Mouse (Mus musculus): ENCODE results near the gene Lingo1.

The Lingo1 gene

DNA sequence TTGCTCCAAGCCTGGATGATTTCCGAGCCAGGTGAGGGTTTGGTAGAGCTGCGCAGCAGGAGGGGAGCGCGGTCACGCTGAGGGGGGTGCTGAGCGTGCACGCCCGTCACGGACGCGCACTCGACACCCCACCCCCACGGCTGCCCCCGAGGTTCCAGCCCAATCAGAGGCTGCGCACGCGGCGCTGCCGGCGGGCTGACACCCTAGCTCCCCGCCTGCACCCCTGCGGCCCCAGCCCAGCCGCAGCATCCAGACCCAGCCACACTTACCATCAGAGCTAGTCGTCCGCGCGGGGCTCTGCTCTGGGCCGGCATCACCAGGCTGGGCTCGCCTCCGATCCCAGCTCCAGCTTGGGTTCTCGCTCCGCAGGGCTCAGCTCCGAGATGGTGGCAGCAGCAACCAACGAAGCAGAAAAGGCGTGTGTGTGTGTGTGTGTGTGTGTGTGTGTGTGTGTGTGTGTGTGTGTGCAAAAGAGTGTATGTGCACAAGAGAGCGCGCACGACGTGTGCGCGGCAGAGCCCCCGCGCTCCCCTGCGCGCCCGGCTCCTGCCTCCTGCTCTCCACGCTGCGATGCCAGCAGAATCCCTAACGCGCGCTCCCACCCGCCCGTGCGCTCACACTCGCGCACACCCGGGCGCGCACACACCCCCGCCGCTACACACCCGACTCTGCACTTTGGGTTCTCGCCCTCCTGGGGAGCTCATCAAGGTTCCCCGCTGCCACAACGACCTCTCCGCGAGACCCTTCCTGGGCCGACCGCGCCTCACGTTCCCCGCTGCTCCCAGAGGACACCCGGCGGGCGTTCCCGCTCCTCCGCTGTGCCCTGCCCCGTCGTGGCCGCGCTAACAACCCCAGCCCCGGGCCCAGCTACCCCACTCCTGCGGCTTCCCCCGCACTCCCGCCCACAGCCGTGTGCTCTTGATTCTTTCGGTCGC, at the start of gene Lingo1:
Gene Lingo1 (minus strand): TSS at position 748 of the 935 bp plus-strand sequence.
- no peak for TF ChIP-seq GATA4 (IDR thresholded peaks at IDR 0.05; ENCODE audit: insufficient replicate concordance, low read length)

DNA sequence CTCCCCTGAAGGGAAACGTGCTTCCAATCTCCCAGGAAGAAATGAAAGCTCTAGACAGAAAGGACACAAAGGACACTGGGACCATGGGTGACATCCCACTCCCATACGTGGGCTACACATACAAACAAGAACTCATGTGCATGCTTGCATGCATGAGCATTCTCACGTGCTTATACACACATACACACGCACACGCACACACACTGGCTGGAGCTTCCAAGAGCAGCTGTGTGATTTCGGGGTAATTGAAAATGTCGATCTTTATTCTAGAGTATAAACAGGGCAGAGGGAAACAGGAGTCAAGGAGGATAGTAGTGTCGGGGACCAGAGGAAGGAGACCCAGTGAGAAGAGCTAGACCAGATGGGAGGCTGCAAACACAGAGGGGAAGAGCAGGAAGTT, 48.4 kb upstream of the Lingo1 start:
- TF ChIP-seq GATA4 (IDR thresholded peaks at IDR 0.05; ENCODE audit: insufficient replicate concordance, low read length), result no peak

DNA sequence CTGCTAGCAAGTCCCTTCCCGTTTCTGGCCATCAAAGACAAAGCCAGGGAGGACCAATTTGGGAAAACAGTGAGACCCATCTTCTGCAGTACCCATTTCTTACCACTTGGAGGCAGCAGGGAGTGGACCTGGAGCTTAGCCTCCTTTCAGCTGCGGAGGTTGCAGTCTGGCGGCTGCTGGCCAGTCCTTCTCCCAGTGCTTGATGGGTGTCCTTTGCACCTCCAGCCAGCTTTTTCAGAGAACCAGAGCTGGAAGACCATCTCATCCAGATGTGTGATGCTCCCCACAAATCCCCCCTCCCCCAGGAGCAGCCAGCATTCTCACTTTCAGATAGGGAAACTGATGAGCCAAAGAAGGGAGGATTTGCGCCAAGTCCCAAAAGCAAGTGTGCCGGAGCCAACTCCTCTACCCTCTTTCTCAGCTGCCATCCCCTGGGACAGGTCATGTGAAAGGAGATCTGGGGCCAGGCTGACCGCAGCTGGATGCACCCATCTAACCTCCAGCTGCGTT, 47.5 kb upstream of the Lingo1 start:
- no peak for TF ChIP-seq GATA4 (IDR thresholded peaks at IDR 0.05; ENCODE audit: insufficient replicate concordance, low read length)

DNA sequence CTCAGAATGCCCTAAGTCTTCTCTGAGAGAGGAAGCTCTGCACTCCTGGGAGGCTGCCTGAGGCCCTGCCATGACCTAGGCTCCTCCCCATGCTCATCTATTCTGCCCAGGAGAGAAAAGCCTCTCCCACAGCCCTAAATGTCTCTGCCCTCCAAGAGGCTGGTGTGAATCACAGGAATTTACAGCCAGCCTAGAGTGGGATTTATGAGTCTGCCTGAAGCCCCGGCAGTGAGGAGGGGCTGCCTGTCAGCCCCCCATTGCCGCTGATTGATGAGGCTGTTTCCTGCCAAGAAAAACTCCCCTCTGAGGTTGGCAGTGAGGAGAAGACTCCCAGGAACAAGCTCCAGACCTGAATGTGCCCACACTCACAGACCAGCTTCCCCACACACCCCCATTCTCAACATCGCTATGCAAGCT, 46.0 kb upstream of the Lingo1 start:
- TF ChIP-seq GATA4 (IDR thresholded peaks at IDR 0.05; ENCODE audit: insufficient replicate concordance, low read length), result no peak

DNA sequence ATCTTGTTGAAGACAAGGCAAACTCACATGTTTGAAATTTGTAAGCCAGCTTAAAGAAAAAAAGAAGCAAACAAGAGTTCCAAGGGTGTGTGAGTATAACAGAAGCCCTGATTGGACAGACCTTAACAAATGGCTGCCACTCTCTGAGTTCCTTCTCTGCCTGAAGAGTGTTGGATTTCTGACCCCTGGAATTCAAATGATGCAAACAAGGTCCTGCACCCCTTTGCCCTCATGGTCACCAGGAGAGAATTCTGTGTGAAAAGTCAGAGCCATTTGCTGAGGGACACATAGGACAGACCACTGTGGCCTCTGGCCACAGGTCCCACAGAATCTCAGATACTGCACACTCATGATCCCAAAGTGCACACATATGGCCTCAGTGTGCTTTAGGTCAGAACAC, 45.6 kb upstream of the Lingo1 start:
- no peak for TF ChIP-seq GATA4 (IDR thresholded peaks at IDR 0.05; ENCODE audit: insufficient replicate concordance, low read length)

DNA sequence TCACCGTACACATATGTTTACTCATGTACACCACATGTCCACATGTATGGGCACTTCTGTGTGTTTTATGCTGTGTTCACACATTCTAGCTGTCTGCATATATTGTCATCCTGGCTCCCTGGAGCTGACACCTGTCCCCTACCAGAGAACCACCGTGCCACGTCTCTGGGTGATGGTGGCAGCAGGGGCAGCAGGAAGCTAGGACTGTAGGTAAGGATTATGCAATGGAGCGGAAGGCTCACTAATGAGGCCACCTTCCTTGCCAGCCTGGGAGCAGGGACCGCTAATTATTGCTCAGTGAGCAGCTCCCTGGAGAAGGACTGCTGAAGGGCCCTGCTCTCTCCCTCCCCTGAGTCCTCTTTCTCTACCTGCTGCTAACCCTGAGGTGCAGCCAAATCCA, 44.5 kb upstream of the Lingo1 start:
- no peak for TF ChIP-seq GATA4 (IDR thresholded peaks at IDR 0.05; ENCODE audit: insufficient replicate concordance, low read length)

DNA sequence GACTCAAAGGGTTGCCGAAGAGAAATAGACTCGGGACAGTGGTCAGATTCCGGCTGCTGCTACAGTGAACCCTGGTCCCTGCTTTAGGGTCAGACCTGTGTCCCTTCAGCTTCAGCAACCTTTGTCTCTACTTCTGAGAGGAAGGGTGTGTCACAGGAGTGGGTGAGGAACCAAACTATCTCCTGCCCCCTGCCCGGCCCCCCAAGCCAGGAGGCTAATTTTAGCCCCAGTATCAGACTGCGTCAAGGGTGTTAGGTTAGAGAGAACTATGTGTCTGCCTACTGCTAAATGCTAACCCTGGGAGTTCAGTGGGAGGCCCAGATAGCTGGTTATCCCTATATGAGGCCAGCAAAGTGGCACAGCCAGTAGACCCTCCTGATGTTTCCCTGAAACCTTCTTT, 38.9 kb upstream of the Lingo1 start:
- no peak for TF ChIP-seq GATA4 (IDR thresholded peaks at IDR 0.05; ENCODE audit: insufficient replicate concordance, low read length)

DNA sequence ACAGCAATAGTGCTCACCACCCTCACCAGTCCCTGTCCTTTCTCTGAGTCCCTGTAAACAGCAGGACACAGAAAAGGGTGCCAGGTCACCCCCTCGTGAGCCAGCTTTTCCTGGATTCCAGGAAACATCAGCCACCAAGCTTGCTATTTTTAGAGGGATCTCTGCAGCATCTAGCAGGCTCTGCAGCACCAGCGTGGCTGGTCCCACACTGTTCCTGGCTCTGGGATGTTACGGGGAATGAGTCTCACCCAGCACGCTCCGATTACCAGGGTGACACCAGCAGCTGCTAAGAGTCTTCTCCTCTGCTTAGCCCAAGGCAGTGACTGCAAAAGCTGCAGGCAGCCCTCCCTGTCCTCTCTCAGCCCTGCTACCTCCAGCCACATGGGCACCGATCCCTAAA, 36.6 kb upstream of the Lingo1 start:
- TF ChIP-seq GATA4 (IDR thresholded peaks at IDR 0.05; ENCODE audit: insufficient replicate concordance, low read length), result no peak

DNA sequence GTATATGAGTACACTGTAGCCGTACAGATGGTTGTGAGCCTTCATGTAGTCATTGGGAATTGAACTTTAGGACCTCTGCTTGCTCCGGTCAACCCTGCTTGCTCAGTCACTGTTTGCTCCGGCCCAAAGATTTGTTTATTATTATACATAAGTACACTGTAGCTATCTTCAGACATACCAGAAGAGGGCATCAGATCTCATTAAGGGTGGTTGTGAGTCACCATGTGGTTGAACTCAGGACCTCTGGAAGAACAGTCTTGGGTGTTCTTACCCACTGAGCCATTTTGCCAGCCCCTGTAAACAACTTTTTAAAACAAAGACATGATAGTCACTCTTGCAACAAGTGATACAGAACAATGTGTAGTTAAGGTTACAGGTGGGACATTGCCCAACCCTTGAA, 35.6 kb upstream of the Lingo1 start:
- TF ChIP-seq GATA4 (IDR thresholded peaks at IDR 0.05; ENCODE audit: insufficient replicate concordance, low read length), result no peak

DNA sequence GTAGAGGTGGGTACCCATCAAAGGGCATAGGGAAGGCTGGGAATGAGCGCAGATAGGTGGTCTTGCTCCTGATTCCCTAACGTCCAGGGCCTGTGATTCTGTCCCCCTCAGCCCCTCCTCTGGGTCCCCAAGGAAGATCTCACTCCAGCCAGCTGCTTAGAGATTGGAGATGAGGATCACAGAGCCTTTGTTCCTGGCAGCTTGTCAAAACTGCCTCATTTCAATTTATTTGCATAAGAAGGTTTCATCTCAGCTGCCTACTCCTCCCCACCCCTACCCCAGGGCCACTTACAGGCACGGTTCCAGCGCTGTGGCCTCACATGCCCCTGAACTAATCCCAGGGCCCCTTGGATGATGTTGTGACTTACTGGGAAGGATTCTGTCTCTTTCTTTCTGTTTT, 33.9 kb upstream of the Lingo1 start:
- TF ChIP-seq GATA4 (IDR thresholded peaks at IDR 0.05; ENCODE audit: insufficient replicate concordance, low read length), result no peak

DNA sequence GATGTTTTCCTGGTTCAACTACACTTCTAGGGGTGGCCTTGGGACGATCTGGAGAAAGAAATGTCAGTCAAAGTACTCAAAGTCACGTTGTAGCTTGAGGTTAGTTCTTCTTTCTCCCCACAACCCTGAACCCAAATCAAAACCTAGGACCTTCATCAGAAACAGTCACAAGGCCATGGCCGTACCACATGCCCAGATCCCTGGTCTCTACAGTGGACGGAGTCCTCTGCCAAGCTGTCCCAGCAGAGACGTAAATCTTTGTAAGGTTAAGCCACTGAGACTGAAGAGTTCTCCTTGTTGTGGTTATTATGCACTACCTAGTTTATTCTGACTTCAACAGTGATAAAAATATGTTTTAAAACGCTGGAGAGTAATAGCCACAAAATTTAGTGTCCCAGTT, 32.6 kb upstream of the Lingo1 start:
- no peak for TF ChIP-seq GATA4 (IDR thresholded peaks at IDR 0.05; ENCODE audit: insufficient replicate concordance, low read length)

DNA sequence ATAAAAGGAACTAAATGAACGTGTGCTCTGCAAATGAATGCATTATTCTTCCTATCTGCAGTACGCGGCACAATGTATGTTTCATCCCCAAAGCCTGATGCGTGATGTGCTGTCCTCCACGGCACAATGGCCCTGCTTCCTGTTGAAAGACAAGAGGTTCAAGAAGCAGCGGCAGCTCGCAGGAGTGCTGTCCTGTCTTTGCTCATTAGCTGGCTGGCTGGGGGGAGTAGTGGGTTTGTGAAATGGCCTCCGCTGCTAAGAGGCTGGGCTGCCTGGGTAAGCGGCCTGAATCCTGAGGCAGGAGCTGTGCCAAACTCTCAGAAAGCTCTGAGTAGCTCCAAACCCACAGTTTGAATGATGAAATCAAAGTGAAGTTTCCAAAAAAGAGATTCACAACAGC, 31.9 kb upstream of the Lingo1 start:
- TF ChIP-seq GATA4 (IDR thresholded peaks at IDR 0.05; ENCODE audit: insufficient replicate concordance, low read length), result no peak

DNA sequence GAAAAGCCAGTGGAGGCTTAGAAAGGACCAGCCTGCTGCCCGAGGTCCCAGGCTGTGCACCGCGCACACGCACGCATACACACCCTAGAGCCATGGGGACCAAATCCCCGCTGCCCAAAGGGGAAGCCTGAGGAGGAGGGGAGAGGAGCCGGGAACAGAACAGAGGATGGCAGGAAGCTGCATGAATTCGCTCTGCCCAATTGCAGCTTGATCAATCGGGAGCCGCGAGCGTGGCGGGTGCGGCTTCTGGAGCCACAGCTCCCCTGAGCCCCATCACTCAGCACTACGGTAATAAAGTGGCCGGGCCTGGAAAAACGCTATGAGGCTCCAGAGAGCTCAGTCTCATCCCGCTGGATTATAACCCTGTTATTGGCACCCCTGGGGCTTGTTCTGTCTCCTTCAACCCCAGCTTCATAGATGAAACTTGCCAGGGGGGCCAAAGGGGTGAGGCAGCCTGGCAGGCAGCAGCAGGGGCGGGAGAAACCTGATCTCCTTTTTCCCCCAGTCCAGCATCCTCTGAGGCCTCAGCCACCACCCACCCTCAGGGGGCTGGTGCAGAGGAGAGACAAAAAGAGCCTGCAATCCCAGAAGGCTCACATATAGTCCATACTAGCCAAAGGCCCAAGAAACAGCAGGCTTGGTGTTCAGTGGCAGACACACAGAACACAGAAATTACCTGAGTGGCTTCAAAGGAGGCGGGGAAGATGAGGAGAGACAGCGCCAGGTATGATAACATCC, 29.4 kb upstream of the Lingo1 start:
- TF ChIP-seq GATA4 (IDR thresholded peaks at IDR 0.05; ENCODE audit: insufficient replicate concordance, low read length), result no peak

DNA sequence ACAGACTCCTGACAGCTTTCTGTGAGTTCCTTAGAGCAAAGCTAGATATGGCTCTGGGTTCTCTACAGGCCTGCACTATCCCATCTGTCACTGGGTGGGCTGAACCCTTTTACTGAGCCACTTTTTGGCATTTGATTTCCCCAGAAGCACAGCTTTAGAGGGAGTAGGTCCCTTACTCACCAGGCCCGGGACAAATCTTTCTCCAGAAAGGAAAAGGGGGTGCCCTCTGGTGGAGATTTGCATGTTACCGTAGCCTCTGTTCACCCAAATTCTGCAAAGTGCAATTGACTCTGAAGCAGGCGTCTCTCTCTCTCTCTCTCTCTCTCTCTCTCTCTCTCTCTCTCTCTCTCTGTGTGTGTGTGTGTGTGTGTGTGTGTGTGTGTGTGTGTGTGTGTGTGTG, 28.6 kb upstream of the Lingo1 start:
- no peak for TF ChIP-seq GATA4 (IDR thresholded peaks at IDR 0.05; ENCODE audit: insufficient replicate concordance, low read length)

DNA sequence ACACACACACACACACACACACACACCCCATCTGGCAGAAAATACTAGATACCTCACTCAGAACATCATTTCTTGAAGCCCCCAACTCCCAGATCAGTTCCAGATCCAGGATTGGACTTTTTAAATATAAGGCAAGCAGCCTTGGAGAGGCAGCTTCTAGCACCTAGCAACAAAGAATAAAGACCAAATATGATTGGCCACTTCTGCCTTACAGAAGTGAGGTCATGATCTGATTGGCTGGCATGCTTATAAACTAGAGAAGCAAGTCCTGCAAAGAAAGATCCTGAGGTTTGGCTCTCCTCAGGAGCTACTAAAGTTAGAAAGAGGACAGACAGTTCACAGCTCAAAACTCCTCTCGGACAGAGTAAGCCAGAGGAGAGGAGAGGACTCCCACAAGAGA, 14.6 kb upstream of the Lingo1 start:
- TF ChIP-seq GATA4 (IDR thresholded peaks at IDR 0.05; ENCODE audit: insufficient replicate concordance, low read length), result no peak

DNA sequence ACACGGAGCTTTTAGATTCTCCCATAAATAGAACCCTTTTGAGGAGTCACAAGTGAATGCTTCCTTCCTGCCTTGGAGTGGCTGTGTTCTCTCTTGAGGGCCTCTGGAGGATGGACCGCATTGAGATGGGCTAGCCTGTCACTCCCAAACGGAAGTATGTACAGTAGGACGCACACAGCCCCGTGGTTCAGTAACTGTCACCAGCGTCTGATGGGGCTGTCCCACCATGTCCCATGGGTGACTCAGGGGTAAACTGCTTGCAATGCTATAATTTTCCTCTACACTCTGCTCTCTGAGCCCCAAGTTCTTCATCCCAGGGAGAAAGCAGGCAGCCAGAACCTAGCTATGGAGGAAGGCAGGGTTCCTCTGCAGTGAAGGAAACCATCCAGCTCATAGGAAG, 11.7 kb upstream of the Lingo1 start:
- TF ChIP-seq GATA4 (IDR thresholded peaks at IDR 0.05; ENCODE audit: insufficient replicate concordance, low read length), result no peak
